ENCODE assay signal across 8 mouse cellular contexts in the genomic region with DNA sequence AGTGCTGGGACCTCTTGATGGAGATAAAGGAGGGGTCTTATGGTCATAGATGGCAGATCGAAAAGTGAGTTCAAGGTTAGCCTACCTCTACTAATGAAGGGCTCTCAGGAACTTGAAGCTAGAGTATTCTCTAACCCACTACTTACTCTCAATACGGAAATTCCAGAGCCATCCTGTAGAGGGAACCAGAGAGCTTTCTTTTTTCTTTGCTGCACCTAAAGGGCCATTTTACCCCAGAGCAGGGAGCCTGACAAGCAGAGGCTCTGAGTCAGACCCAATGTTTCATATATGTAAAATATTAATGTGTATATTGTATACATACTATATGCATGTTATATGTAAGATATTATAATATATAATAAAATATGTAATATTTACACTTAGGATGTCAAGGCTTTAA.
DNase-seq lines count a peak whose midpoint lies in the region; ATAC-seq and TF ChIP-seq lines count a peak whose summit lies in the region.

No protein-coding gene starts in this region.

- intact Hi-C loops in heart, postnatal 25 days (cut with DNase I) = loop anchor here (1.0 to 5.0 kb wide), 3 partner anchors 57 to 689 kb away; no protein-coding TSS in a partner anchor

- in situ Hi-C loops in CH12.LX (cut with MboI; ENCODE audit: low pct_ligation_motif_present, low pct_unique_long_range_greater_than_20kb, low sequenced_read_pairs) = loop anchor here (25.0 kb wide), 1 partner anchor 429 kb away; the partner anchor contains the start of gene Kcnma1

- no peak overlapping the region for H3K27ac ChIP-seq in CH12.LX (ENCODE audit: insufficient read depth, low read depth)
- H3K27ac ChIP-seq in stomach, postnatal 0 days (replicated peaks) = no peak overlapping the region

- no peaks in the 10 kb centered on the region for H3K9me3 ChIP-seq in CH12.LX (replicated peaks; ENCODE audit: low read length)
- no peaks in the 10 kb centered on the region for H3K9me3 ChIP-seq in stomach, postnatal 0 days (ENCODE audit: control insufficient read depth, low read length)

- 18% methylated on average over 2 of the region's 2 CpGs for WGBS in stomach, postnatal 0 days

- DNase-seq in heart, adult 18-20 months = peak; percentile 34 to 69
- DNase-seq in heart, postnatal 25 days (ENCODE audit: low spot score) = no peak
- DNase-seq in CH12.LX (ENCODE audit: extremely low read depth) = peak; percentile 79
- peak; percentile 21 for DNase-seq in c-Kit-positive CD71-positive TER-119-negative erythroid progenitor cells, embryonic 14.5 days (ENCODE audit: low read depth)
- peak; percentile 27 to 28 for DNase-seq in kidney, postnatal 4 days
- DNase-seq in lung, postnatal 25 days (ENCODE audit: low spot score) = peak; percentile 44
- peak; percentile 35 for DNase-seq in stomach, postnatal 0 days (ENCODE audit: low spot score)

- TF ChIP-seq POLR2A in CH12.LX (IDR thresholded peaks at IDR 0.05; ENCODE audit: low read depth, low read length) = no peak

- 0 out of 2 replicates have a peak, but pooled peaks have one; percentile 17 for ATAC-seq in frontal cortex, adult (ENCODE audit: low TSS enrichment)
- peak; percentile 57; the same call in 1 of the 2 replicates for ATAC-seq in stomach, postnatal 0 days (ENCODE audit: low FRiP score, low TSS enrichment)

- H3K4me3 ChIP-seq in CH12.LX (replicated peaks in 1 of 3; ENCODE audit: low read depth in 2 of 3, low read length in 2 of 3, poor library complexity in 1 of 3) = no peak overlapping the region
- H3K4me3 ChIP-seq in stomach, postnatal 0 days (ENCODE audit: low read depth, low read length) = no peak overlapping the region

- no peaks in the 10 kb centered on the region for H3K27me3 ChIP-seq in CH12.LX (replicated peaks)
- H3K27me3 ChIP-seq in stomach, postnatal 0 days (ENCODE audit: control insufficient read depth, insufficient read depth, low read length) = no peaks in the 10 kb centered on the region

- dilution Hi-C loops in CH12.LX (cut with MboI; ENCODE audit: extremely low pct_ligation_motif_present, extremely low pct_unique_long_range_greater_than_20kb, low sequenced_read_pairs) = no loop called here

- peak; percentile 88 for TF ChIP-seq RAD21 in CH12.LX (IDR thresholded peaks at IDR 0.05; ENCODE audit: low read depth, low read length)

- H3K9ac ChIP-seq in CH12.LX (ENCODE audit: insufficient read depth, low read depth) = no peak overlapping the region
- no peak overlapping the region for H3K9ac ChIP-seq in stomach, postnatal 0 days (ENCODE audit: low read length)

- TF ChIP-seq EP300 in CH12.LX (IDR thresholded peaks at IDR 0.05; ENCODE audit: low read length) = no peak
- TF ChIP-seq EP300 in stomach, postnatal 0 days (optimal IDR thresholded peaks at IDR 0.05) = no peak

- H3K79me2 ChIP-seq in CH12.LX (replicated peaks; ENCODE audit: control insufficient read depth, extremely low read depth, insufficient read depth, poor library complexity, severe bottlenecking) = no peaks in the 10 kb centered on the region

- peaks cover 0 to 6% of the 10 kb centered on the region in 2 experiments; a peak in 1 of 4 replicates for H3K4me1 ChIP-seq in CH12.LX (ENCODE audit: control insufficient read depth in 1 of 2, insufficient read depth in 2 of 2)
- H3K4me1 ChIP-seq in stomach, postnatal 0 days (replicated peaks; ENCODE audit: control insufficient read depth, insufficient read depth) = no peaks in the 10 kb centered on the region

- no peaks in the 10 kb centered on the region for H3K36me3 ChIP-seq in CH12.LX (replicated peaks in 1 of 2; ENCODE audit: control insufficient read depth in 1 of 2, insufficient read depth in 1 of 2, low read length in 1 of 2)
- H3K36me3 ChIP-seq in stomach, postnatal 0 days (ENCODE audit: control insufficient read depth, insufficient read depth, low read length) = no peaks in the 10 kb centered on the region; the same call in 1 of the 2 replicates

- TF ChIP-seq CTCF in CH12.LX (conservative IDR thresholded peaks at IDR 0.05 in 1 of 2, IDR thresholded peaks at IDR 0.05 in 1 of 2; ENCODE audit: low read depth in 2 of 2, low read length in 2 of 2) = peak; percentile 77 to 80
- TF ChIP-seq CTCF in stomach, postnatal 0 days (IDR thresholded peaks at IDR 0.05; ENCODE audit: low read depth) = peak; percentile 83

- no peak overlapping the region for H3K4me2 ChIP-seq in CH12.LX (ENCODE audit: insufficient read depth, low read depth, poor library complexity, severe bottlenecking)
- H3K4me2 ChIP-seq in stomach, postnatal 0 days (replicated peaks; ENCODE audit: low read depth) = no peak overlapping the region

TF ChIP-seq in CH12.LX, 34 proteins besides CTCF, POLR2A, EP300 and RAD21:
- TF ChIP-seq ZC3H11A (IDR thresholded peaks at IDR 0.05; ENCODE audit: low read depth, low read length) = peak; percentile 35; the same call in 1 of the 2 replicates
- no peak for TF ChIP-seq ETS1 (conservative IDR thresholded peaks at IDR 0.05; ENCODE audit: low read depth, low read length)
- no peak for TF ChIP-seq ZMIZ1 (IDR thresholded peaks at IDR 0.05; ENCODE audit: low read depth, low read length)
- TF ChIP-seq ELF1 (IDR thresholded peaks at IDR 0.05; ENCODE audit: low read depth, low read length) = no peak
- peak; percentile 77 for TF ChIP-seq SMC3 (IDR thresholded peaks at IDR 0.05; ENCODE audit: low read depth, low read length)
- TF ChIP-seq MAFK (IDR thresholded peaks at IDR 0.05; ENCODE audit: insufficient replicate concordance, low read length) = no peak
